Comparison of ENCODE assay signal across 14 mouse cellular contexts in the genomic region with DNA sequence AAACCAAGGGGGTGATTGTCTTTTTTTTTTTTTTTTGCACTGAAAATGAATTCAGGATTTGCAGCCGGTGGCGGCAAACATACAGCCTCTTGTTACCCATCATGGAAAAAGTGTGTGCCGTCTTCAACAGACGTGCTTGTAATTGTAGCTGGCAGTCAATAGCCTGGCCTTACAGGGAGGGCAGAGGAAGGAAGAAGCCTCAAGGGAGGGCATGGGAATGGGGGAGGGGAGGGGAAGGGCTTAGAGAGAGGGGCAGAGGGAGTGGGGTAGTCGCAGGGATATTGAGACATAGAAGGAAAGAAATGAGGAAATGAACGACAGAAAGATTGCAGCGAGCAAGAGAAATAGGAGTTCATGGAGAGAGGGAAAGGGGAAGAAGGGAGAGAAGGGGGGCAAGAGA.
DNase-seq lines count a peak whose midpoint lies in the region; ATAC-seq and TF ChIP-seq lines count a peak whose summit lies in the region.
"Had no signal": no experiment of that assay in that cellular context is flagged by ENCODE, and none has a peak within 500 bp of the region (broad histone marks: within the 10 kb centered on the region; RNA-seq: fewer than 3 reads in every experiment).

No protein-coding gene starts in this region.

- no peaks in the 10 kb centered on the region for H3K36me3 ChIP-seq in hindbrain, embryonic 11.5 days (ENCODE audit: control insufficient read depth, insufficient read depth, low read length)
- H3K36me3 ChIP-seq in hindbrain, postnatal 0 days (ENCODE audit: insufficient read depth, low read length) = no peaks in the 10 kb centered on the region
- H3K36me3 ChIP-seq in intestine, embryonic 16.5 days (ENCODE audit: control insufficient read depth, insufficient read depth, low read length) = no peaks in the 10 kb centered on the region
- H3K36me3 ChIP-seq in liver, embryonic 12.5 days = no peaks in the 10 kb centered on the region
- H3K36me3 ChIP-seq: embryonic facial prominence, embryonic 13.5 days; hindbrain, embryonic 10.5 days; liver, embryonic 13.5 days had no signal

- no peak overlapping the region for H3K9ac ChIP-seq in hindbrain, embryonic 11.5 days (ENCODE audit: low read depth, low read length)
- H3K9ac ChIP-seq in hindbrain, postnatal 0 days (replicated peaks; ENCODE audit: low read length) = no peak overlapping the region
- H3K9ac ChIP-seq in intestine, embryonic 16.5 days (ENCODE audit: low read depth, low read length) = no peak overlapping the region
- H3K9ac ChIP-seq in liver, embryonic 12.5 days = no peak overlapping the region
- H3K9ac ChIP-seq: embryonic facial prominence, embryonic 13.5 days; liver, embryonic 13.5 days had no signal

- WGBS in hindbrain, embryonic 11.5 days = 50% methylated on average over 7 of the region's 7 CpGs
- WGBS in hindbrain, postnatal 0 days = 28% methylated on average over 7 of the region's 7 CpGs
- 47% methylated on average over 7 of the region's 7 CpGs for WGBS in intestine, embryonic 16.5 days
- WGBS in liver, embryonic 12.5 days (ENCODE audit: insufficient replicate concordance) = 35% methylated on average over 7 of the region's 7 CpGs

- H3K4me2 ChIP-seq in hindbrain, embryonic 11.5 days (replicated peaks; ENCODE audit: low read depth, low read length) = no peak overlapping the region
- H3K4me2 ChIP-seq in hindbrain, postnatal 0 days (ENCODE audit: low read depth, low read length) = no peak overlapping the region
- no peak overlapping the region for H3K4me2 ChIP-seq in intestine, embryonic 16.5 days (ENCODE audit: low read depth, low read length)
- no peak overlapping the region for H3K4me2 ChIP-seq in liver, embryonic 12.5 days
- H3K4me2 ChIP-seq: embryonic facial prominence, embryonic 13.5 days; liver, embryonic 13.5 days had no signal

- H3K27ac ChIP-seq in hindbrain, embryonic 11.5 days (ENCODE audit: low read depth, low read length) = no peak overlapping the region
- no peak overlapping the region for H3K27ac ChIP-seq in hindbrain, postnatal 0 days
- no peak overlapping the region for H3K27ac ChIP-seq in intestine, embryonic 16.5 days (ENCODE audit: low read length)
- H3K27ac ChIP-seq in liver, embryonic 12.5 days = no peak overlapping the region
- H3K27ac ChIP-seq: embryonic facial prominence, embryonic 13.5 days; hindbrain, embryonic 10.5 days; liver, embryonic 13.5 days had no signal

- no peaks in the 10 kb centered on the region for H3K27me3 ChIP-seq in hindbrain, embryonic 11.5 days (ENCODE audit: control insufficient read depth, insufficient read depth, low read length)
- no peaks in the 10 kb centered on the region; the same call in none of the 2 replicates for H3K27me3 ChIP-seq in hindbrain, postnatal 0 days (ENCODE audit: insufficient read depth, low read length)
- 0 out of 2 replicates have a peak, but pooled peaks cover 2% of the 10 kb centered on the region for H3K27me3 ChIP-seq in intestine, embryonic 16.5 days (replicated peaks; ENCODE audit: control insufficient read depth, insufficient read depth, low read length)
- H3K27me3 ChIP-seq in liver, embryonic 12.5 days (replicated peaks) = peaks cover 6% of the 10 kb centered on the region; the same call in 1 of the 2 replicates
- H3K27me3 ChIP-seq: liver, embryonic 13.5 days had no signal

- H3K4me3 ChIP-seq in hindbrain, embryonic 11.5 days (ENCODE audit: low read depth, low read length) = no peak overlapping the region
- no peak overlapping the region for H3K4me3 ChIP-seq in hindbrain, postnatal 0 days (ENCODE audit: low read length)
- H3K4me3 ChIP-seq in intestine, embryonic 16.5 days (ENCODE audit: low read length) = no peak overlapping the region
- H3K4me3 ChIP-seq in liver, embryonic 12.5 days = no peak overlapping the region
- H3K4me3 ChIP-seq: embryonic facial prominence, embryonic 13.5 days; hindbrain, embryonic 10.5 days; liver, embryonic 13.5 days had no signal

- no peaks in the 10 kb centered on the region for H3K4me1 ChIP-seq in hindbrain, embryonic 11.5 days (replicated peaks; ENCODE audit: control insufficient read depth, insufficient read depth, low read length)
- H3K4me1 ChIP-seq in hindbrain, postnatal 0 days (ENCODE audit: insufficient read depth, low read length) = 0 out of 2 replicates have a peak, but pooled peaks cover 4% of the 10 kb centered on the region
- no peaks in the 10 kb centered on the region for H3K4me1 ChIP-seq in intestine, embryonic 16.5 days (ENCODE audit: control insufficient read depth, insufficient read depth, low read length)
- H3K4me1 ChIP-seq in liver, embryonic 12.5 days = no peaks in the 10 kb centered on the region
- H3K4me1 ChIP-seq: embryonic facial prominence, embryonic 13.5 days; liver, embryonic 13.5 days had no signal

- ATAC-seq in hindbrain, embryonic 11.5 days (ENCODE audit: low FRiP score) = no peak
- ATAC-seq in hindbrain, postnatal 0 days = no peak
- ATAC-seq in megakaryocyte progenitor cell, adult 5-6 weeks (replicated peaks; ENCODE audit: poor library complexity) = peak; percentile 50; the same call in 1 of the 2 replicates
- no peak for ATAC-seq in intestine, embryonic 16.5 days
- no peak for ATAC-seq in liver, embryonic 12.5 days
- ATAC-seq: hindbrain, embryonic 16.5 days; intestine, postnatal 0 days; lung, postnatal 0 days had no signal

- DNase-seq in hindbrain, embryonic 11.5 days (ENCODE audit: low spot score) = peak; percentile 40
- DNase-seq in hindbrain, postnatal 0 days (ENCODE audit: low spot score) = no peak
- DNase-seq in retina, postnatal 1 day = peak; percentile 54
- DNase-seq in retina, embryonic 14.5 days (ENCODE audit: low spot score) = no peak
- DNase-seq: layer of hippocampus, postnatal 36 days; liver, embryonic 13.5 days had no signal

- H3K9me3 ChIP-seq in hindbrain, embryonic 11.5 days (ENCODE audit: control insufficient read depth, low read length) = no peaks in the 10 kb centered on the region
- H3K9me3 ChIP-seq in hindbrain, postnatal 0 days (ENCODE audit: low read length) = no peaks in the 10 kb centered on the region
- H3K9me3 ChIP-seq in intestine, embryonic 16.5 days (ENCODE audit: control insufficient read depth, low read length) = no peaks in the 10 kb centered on the region
- no peaks in the 10 kb centered on the region for H3K9me3 ChIP-seq in liver, embryonic 12.5 days (replicated peaks)
- H3K9me3 ChIP-seq: embryonic facial prominence, embryonic 13.5 days; hindbrain, embryonic 10.5 days; liver, embryonic 13.5 days had no signal

- TF ChIP-seq CTCF in hindbrain, postnatal 0 days (IDR thresholded peaks at IDR 0.05; ENCODE audit: low read depth) = no peak

Comparison
In these comparisons a context has a peak if more than half of its experiments do, and no peak if none do; other contexts are left out.
1. DNase-seq: peak in hindbrain, embryonic 11.5 days (single experiment) and retina, postnatal 1 day (single experiment); none in hindbrain, postnatal 0 days (single experiment) and retina, embryonic 14.5 days (single experiment).